Comparison of ENCODE assay signal across 19 mouse cellular contexts in genomic region chr12:112840209-112841086, GRCm38 (mm10). TPM values are rescaled to one million over a fixed set of nuclear protein-coding genes. Genes with fewer than 3 reads are reported as not detected.
DNase-seq lines count a peak whose midpoint lies in the region; ATAC-seq and TF ChIP-seq lines count a peak whose summit lies in the region.
"Had no signal": no experiment of that assay in that cellular context is flagged by ENCODE, and none has a peak within 500 bp of the region (broad histone marks: within the 10 kb centered on the region; RNA-seq: fewer than 3 reads in every experiment).

No protein-coding gene starts in this region.

- ATAC-seq in heart, embryonic 16.5 days (replicated peaks; ENCODE audit: extremely low read depth, insufficient read depth, low FRiP score), result 0 out of 2 replicates have a peak, but pooled peaks have one; percentile 14
- ATAC-seq in hematopoietic stem cell, adult 5-6 weeks (replicated peaks in 1 of 2; ENCODE audit: insufficient read depth in 1 of 2, low FRiP score in 2 of 2, low TSS enrichment in 1 of 2, low read depth in 1 of 2, poor library complexity in 2 of 2, severe bottlenecking in 2 of 2), result peak; percentile 65 to 73
- ATAC-seq in neutrophil, adult 5-6 weeks (ENCODE audit: extremely low read depth, insufficient number of reproducible peaks, low FRiP score, poor library complexity, severe bottlenecking), result peak; percentile 52; the same call in 1 of the 2 replicates
- ATAC-seq: forebrain, postnatal 0 days; hindbrain, embryonic 16.5 days had no signal

- TF ChIP-seq CTCF in spleen, adult 2 months (IDR thresholded peaks at IDR 0.05; ENCODE audit: extremely low read depth, insufficient read depth, insufficient read length, insufficient replicate concordance), result no peak

- no peaks in the 10 kb centered on the region for H3K36me3 ChIP-seq in heart, embryonic 16.5 days (ENCODE audit: control insufficient read depth, insufficient read depth)
- H3K36me3 ChIP-seq in spleen, adult 2 months (ENCODE audit: control insufficient read depth, insufficient read depth, low read length), result no peaks in the 10 kb centered on the region
- H3K36me3 ChIP-seq: embryonic facial prominence, embryonic 13.5 days had no signal

- intact Hi-C loops in heart, postnatal 14 days (cut with DNase I), result no loop called here

- no peak overlapping the region for H3K9ac ChIP-seq in heart, embryonic 16.5 days (ENCODE audit: low read length)
- H3K9ac ChIP-seq: embryonic facial prominence, embryonic 13.5 days; forebrain, postnatal 0 days had no signal

- no peak overlapping the region for H3K4me2 ChIP-seq in heart, embryonic 16.5 days (ENCODE audit: low read depth, low read length)
- H3K4me2 ChIP-seq: embryonic facial prominence, embryonic 13.5 days; midbrain, embryonic 11.5 days had no signal

- H3K9me3 ChIP-seq in heart, embryonic 16.5 days (replicated peaks; ENCODE audit: control insufficient read depth, low read length), result 0 out of 2 replicates have a peak, but pooled peaks cover 3% of the 10 kb centered on the region
- H3K9me3 ChIP-seq: embryonic facial prominence, embryonic 13.5 days had no signal

- TF ChIP-seq POLR2A in spleen, adult 2 months (IDR thresholded peaks at IDR 0.05; ENCODE audit: low read depth, low read length), result no peak

- DNase-seq in heart, postnatal 14 days, result no peak
- no peak for DNase-seq in spleen, adult 2 months (ENCODE audit: low read depth in 1 of 2, low spot score in 2 of 2)
- DNase-seq in spleen, postnatal 4 days (ENCODE audit: low spot score in 2 of 2), result no peak
- no peak for DNase-seq in T-cell, adult 2 months (ENCODE audit: low spot score)
- no peak for DNase-seq in spleen, postnatal 10 days (ENCODE audit: low spot score in 2 of 2)
- DNase-seq: B cell, adult 2 months; cerebellum, adult 11-12 months; forebrain, postnatal 0 days; heart, postnatal 10 days; kidney, adult 11 months; lung, postnatal 14 days had no signal

- 67% methylated on average over 25 of the region's 25 CpGs for WGBS in heart, embryonic 16.5 days
- WGBS in spleen, adult 2 months, result 59% methylated on average over 25 of the region's 25 CpGs

- H3K27me3 ChIP-seq in heart, embryonic 16.5 days (ENCODE audit: control insufficient read depth, insufficient read depth, low read length), result no peaks in the 10 kb centered on the region
- no peaks in the 10 kb centered on the region for H3K27me3 ChIP-seq in spleen, adult 2 months (ENCODE audit: control insufficient read depth, insufficient read depth, low read length)
- H3K27me3 ChIP-seq: embryonic facial prominence, embryonic 13.5 days had no signal

- H3K4me3 ChIP-seq in heart, embryonic 16.5 days (ENCODE audit: low read length), result no peak overlapping the region
- no peak overlapping the region for H3K4me3 ChIP-seq in spleen, adult 2 months (ENCODE audit: extremely low read depth, insufficient read depth, insufficient read length)
- H3K4me3 ChIP-seq: embryonic facial prominence, embryonic 13.5 days had no signal

- H3K4me1 ChIP-seq in heart, embryonic 16.5 days (ENCODE audit: control insufficient read depth, insufficient read depth, low read length), result no peaks in the 10 kb centered on the region
- no peaks in the 10 kb centered on the region for H3K4me1 ChIP-seq in spleen, adult 2 months (ENCODE audit: control insufficient read depth, insufficient read depth, insufficient read length)
- H3K4me1 ChIP-seq: embryonic facial prominence, embryonic 13.5 days had no signal

- no peak overlapping the region for H3K27ac ChIP-seq in heart, embryonic 16.5 days (ENCODE audit: low read length)
- peak overlapping the region; percentile 6 for H3K27ac ChIP-seq in spleen, adult 2 months (ENCODE audit: insufficient read depth, low read length)
- H3K27ac ChIP-seq: embryonic facial prominence, embryonic 13.5 days; kidney, postnatal 0 days had no signal

RNA-seq across cellular contexts. Expression of gene Cdca4, which starts 11.2 kb away (rescaled TPM):
- polyA plus RNA-seq in heart, embryonic 16.5 days (2015; fragmentation: Nextera tagmentation; extraction: Ambion mirVana), result 44.7 and 53.2 TPM in 2 replicates
- total RNA-seq in heart, postnatal 14 days (2021), result 10 to 100 TPM in 1 of 2 experiments, 1 to 10 TPM in 1; 7.8 to 12.1 TPM
- 30.4 and 34.0 TPM in 2 replicates for polyA plus RNA-seq in spleen, adult 2 months (2012; rRNA removed)
- total RNA-seq in hematopoietic stem cell, adult 5-6 weeks (2017), result 51.3 and 54.0 TPM in 2 replicates
- total RNA-seq in neutrophil, adult 5-6 weeks (2017), result 30.7 and 32.0 TPM in 2 replicates

RNA-seq across cellular contexts. Expression of gene Gpr132, which starts 27.6 kb away (rescaled TPM):
- 1.4 and 3.6 TPM in 2 replicates for polyA plus RNA-seq in heart, embryonic 16.5 days (2015; fragmentation: Nextera tagmentation; extraction: Ambion mirVana)
- total RNA-seq in heart, postnatal 14 days (2021), result 1 to 10 TPM in 1 of 2 experiments, under 1 TPM in 1; 0.22 to 2.0 TPM
- 77.9 and 81.1 TPM in 2 replicates for polyA plus RNA-seq in spleen, adult 2 months (2012; rRNA removed)
- total RNA-seq in hematopoietic stem cell, adult 5-6 weeks (2017), result 14.8 and 15.9 TPM in 2 replicates
- 40.9 and 41.1 TPM in 2 replicates for total RNA-seq in neutrophil, adult 5-6 weeks (2017)
- total RNA-seq: gastrocnemius, adult 8-10 months had no signal
- polyA plus RNA-seq: embryonic facial prominence, embryonic 13.5 days; forebrain, postnatal 0 days; midbrain, embryonic 11.5 days had no signal

RNA-seq across cellular contexts. Expression of gene Clba1, which starts 31.7 kb away (rescaled TPM):
- 6.0 and 8.4 TPM in 2 replicates for polyA plus RNA-seq in heart, embryonic 16.5 days (2015; fragmentation: Nextera tagmentation; extraction: Ambion mirVana)
- total RNA-seq in heart, postnatal 14 days (2021), result 1 to 10 TPM; 1.9 to 2.2 TPM
- polyA plus RNA-seq in spleen, adult 2 months (2012; rRNA removed), result 0.83 and 1.1 TPM in 2 replicates
- total RNA-seq in hematopoietic stem cell, adult 5-6 weeks (2017), result 0.75 and 2.0 TPM in 2 replicates
- 0.37 and 0.70 TPM in 2 replicates for total RNA-seq in neutrophil, adult 5-6 weeks (2017)

RNA-seq across cellular contexts. Expression of gene Ahnak2, which starts 38.0 kb away (rescaled TPM):
- polyA plus RNA-seq in heart, embryonic 16.5 days (2015; fragmentation: Nextera tagmentation; extraction: Ambion mirVana), result 2.0 and 2.1 TPM in 2 replicates
- total RNA-seq in heart, postnatal 14 days (2021), result 10 to 100 TPM; 14.5 to 19.5 TPM
- 0.46 and 0.83 TPM in 2 replicates for polyA plus RNA-seq in spleen, adult 2 months (2012; rRNA removed)
- total RNA-seq in hematopoietic stem cell, adult 5-6 weeks (2017), result 0.45 TPM in 1 of 2 replicates, not detected in the other
- not detected in 2 replicates for total RNA-seq in neutrophil, adult 5-6 weeks (2017)

Comparison
In these comparisons a context has a peak if more than half of its experiments do, and no peak if none do; other contexts are left out.
1. ATAC-seq: peak in every context shown above with its lines; median percentile 69 in hematopoietic stem cell, adult 5-6 weeks; 52 in neutrophil, adult 5-6 weeks; 14 in heart, embryonic 16.5 days.